Comparison of ENCODE assay signal across 8 mouse cellular contexts in the genomic region with DNA sequence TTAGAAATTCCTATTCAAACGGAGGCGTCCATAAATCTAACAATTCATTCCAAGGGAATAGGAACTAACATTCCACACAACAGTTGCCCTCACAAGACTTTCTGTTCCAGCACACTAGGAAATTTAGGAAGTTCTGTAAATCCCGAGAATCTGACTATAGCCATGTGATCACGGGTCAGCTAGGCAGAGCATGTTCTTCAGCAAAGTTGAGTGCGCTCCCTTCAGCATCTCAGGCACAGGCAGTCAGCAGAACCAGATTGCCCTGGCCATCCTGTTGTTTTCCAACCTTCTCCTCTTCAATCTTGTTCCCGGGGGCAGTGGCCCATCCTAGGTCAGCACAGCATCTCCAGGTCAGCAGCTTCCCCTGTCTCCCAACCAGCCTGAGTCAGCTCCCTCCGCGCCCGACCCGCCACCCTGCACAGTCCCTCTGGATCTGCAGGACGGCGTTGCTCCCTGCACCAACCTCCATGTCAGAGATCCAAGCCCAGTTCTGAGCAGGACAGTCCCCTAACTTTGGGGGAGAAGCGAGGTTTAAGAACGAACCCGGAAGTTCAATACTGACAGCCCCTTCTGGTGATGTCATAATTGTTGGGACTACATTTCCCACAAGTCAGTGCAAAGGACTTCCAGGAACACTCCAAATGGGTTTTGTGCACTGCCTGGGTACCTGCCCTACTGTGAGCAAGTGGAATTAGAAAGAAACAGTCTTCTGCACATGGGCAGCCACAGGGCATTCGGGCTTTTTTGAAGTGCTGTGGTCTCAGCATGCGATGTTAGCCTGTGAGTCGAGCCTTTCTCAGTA. TPM values are rescaled to one million over a fixed set of nuclear protein-coding genes. Genes with fewer than 3 reads are reported as not detected.
DNase-seq lines count a peak whose midpoint lies in the region; ATAC-seq lines count a peak whose summit lies in the region.

No protein-coding gene starts in this region.

- no peaks in the 10 kb centered on the region for H3K9me3 ChIP-seq in intestine, embryonic 15.5 days

- peak overlapping the region; percentile 71 for H3K4me3 ChIP-seq in intestine, embryonic 15.5 days (replicated peaks)

- H3K9ac ChIP-seq in intestine, embryonic 15.5 days = peak overlapping the region; percentile 67

- H3K36me3 ChIP-seq in intestine, embryonic 15.5 days = no peaks in the 10 kb centered on the region

- peak; percentile 100 for ATAC-seq in intestine, embryonic 15.5 days
- peak; percentile 99 for ATAC-seq in megakaryocyte-erythroid progenitor cell, adult 5-6 weeks (replicated peaks; ENCODE audit: low FRiP score, low TSS enrichment, poor library complexity, severe bottlenecking)

- peak overlapping the region; percentile 32; the same call in 1 of the 2 replicates for H3K27ac ChIP-seq in intestine, embryonic 15.5 days

- WGBS in intestine, embryonic 15.5 days = 5% methylated on average over 18 of the region's 18 CpGs

- no peaks in the 10 kb centered on the region for H3K4me1 ChIP-seq in intestine, embryonic 15.5 days (replicated peaks)

- H3K27me3 ChIP-seq in intestine, embryonic 15.5 days (replicated peaks) = no peaks in the 10 kb centered on the region

- DNase-seq in adrenal gland, postnatal 10 days = peak; percentile 78
- DNase-seq in embryo, embryonic 9.5 days (ENCODE audit: extremely low spot score) = peak; percentile 81
- DNase-seq in gastrocnemius, postnatal 36 days = peak; percentile 31 to 56
- peak; percentile 79 to 87 for DNase-seq in left cerebral cortex, postnatal 14 days (ENCODE audit: low spot score in 2 of 2)
- DNase-seq in right cerebral cortex, postnatal 14 days = peak; percentile 25
- peak; percentile 82 for DNase-seq in yolk sac, embryonic 10.5 days (ENCODE audit: low spot score)

- intact Hi-C loops in gastrocnemius, postnatal 36 days (cut with DNase I) = loop anchor here (5.0 kb wide), 1 partner anchor 34 kb away; no protein-coding TSS in a partner anchor
- intact Hi-C loops in left cerebral cortex, postnatal 14 days (cut with DNase I) = no loop called here

- H3K4me2 ChIP-seq in intestine, embryonic 15.5 days (replicated peaks) = peak overlapping the region; percentile 72

RNA-seq across cellular contexts. Expression of a gene that starts 9.5 kb away (rescaled TPM):
- 1 to 10 TPM; 2.5 to 4.9 TPM for total RNA-seq in adrenal gland, postnatal 10 days (2021)
- under 1 TPM; 0.69 to 0.92 TPM for total RNA-seq in gastrocnemius, postnatal 36 days (2021)
- 1.7 TPM in 2 replicates for polyA plus RNA-seq in intestine, embryonic 15.5 days (2015; fragmentation: Nextera tagmentation; extraction: Ambion mirVana)
- total RNA-seq in left cerebral cortex, postnatal 14 days (2021) = 10 to 100 TPM; 18.7 to 19.4 TPM
- 4.6 and 9.0 TPM in 2 replicates for total RNA-seq in megakaryocyte-erythroid progenitor cell, adult 5-6 weeks (2014; fragmentation: Nextera tagmentation)
- 3.1 and 4.4 TPM in 2 replicates for total RNA-seq in megakaryocyte-erythroid progenitor cell, adult 5-6 weeks (2017)

RNA-seq across cellular contexts. Expression of a gene that starts 37.5 kb away (rescaled TPM):
- 1 to 10 TPM; 2.2 to 4.7 TPM for total RNA-seq in adrenal gland, postnatal 10 days (2021)
- total RNA-seq in gastrocnemius, postnatal 36 days (2021) = 1 to 10 TPM; 3.7 to 3.8 TPM
- polyA plus RNA-seq in intestine, embryonic 15.5 days (2015; fragmentation: Nextera tagmentation; extraction: Ambion mirVana) = 0.49 and 0.53 TPM in 2 replicates
- 1 to 10 TPM; 4.4 to 4.5 TPM for total RNA-seq in left cerebral cortex, postnatal 14 days (2021)
- total RNA-seq in megakaryocyte-erythroid progenitor cell, adult 5-6 weeks (2014; fragmentation: Nextera tagmentation) = 2.5 and 4.3 TPM in 2 replicates
- total RNA-seq in megakaryocyte-erythroid progenitor cell, adult 5-6 weeks (2017) = 1.0 TPM in 1 of 2 replicates, not detected in the other

Comparison
In these comparisons a context has a peak if more than half of its experiments do, and no peak if none do; other contexts are left out.
1. Peak in every context shown above with its lines: DNase-seq, ATAC-seq, H3K4me3 ChIP-seq and H3K27ac ChIP-seq.
2. DNase-seq: peak in every context shown above with its lines; median percentile 83 in left cerebral cortex, postnatal 14 days; 82 in yolk sac, embryonic 10.5 days; 81 in embryo, embryonic 9.5 days; 78 in adrenal gland, postnatal 10 days; 44 in gastrocnemius, postnatal 36 days; 25 in right cerebral cortex, postnatal 14 days.